Mouse (Mus musculus) bone marrow macrophage, adult 2 months (primary cell): ENCODE results near the gene Tex9.

Experiments
- CTCF ChIP-seq: IDR thresholded peaks from 2 replicates; pipeline ENCODE4 v1.5.1; 2012; ENCODE audit warnings: low read depth, mild to moderate bottlenecking, low read length, moderate library complexity
- POLR2A ChIP-seq: IDR thresholded peaks from 2 replicates; pipeline ENCODE4 v1.6.1; 2012; ENCODE audit warnings: mild to moderate bottlenecking, low read depth, low read length, borderline replicate concordance

- TF ChIP-seq POLR2A (no peak), CTCF (no peak)
These were observed 3.5 kb downstream of the Tex9 start for GRCm38 (mm10) chr9:72488523-72488922.
